11 mouse cellular contexts compared by ENCODE assay signal in genomic region chrX:142684674-142685073, GRCm38 (mm10). TPM values are rescaled to one million over a fixed set of nuclear protein-coding genes. Genes with fewer than 3 reads are reported as not detected.
DNase-seq lines count a peak whose midpoint lies in the region; ATAC-seq and TF ChIP-seq lines count a peak whose summit lies in the region.
"Had no signal": no experiment of that assay in that cellular context is flagged by ENCODE, and none has a peak within 500 bp of the region (broad histone marks: within the 10 kb centered on the region; RNA-seq: fewer than 3 reads in every experiment).

No protein-coding gene starts in this region.

- H3K27me3 ChIP-seq in heart, embryonic 15.5 days, result no peaks in the 10 kb centered on the region; the same call in 1 of the 2 replicates
- H3K27me3 ChIP-seq in midbrain, embryonic 10.5 days (ENCODE audit: low read depth, poor library complexity, severe bottlenecking), result peaks cover 99% of the 10 kb centered on the region
- H3K27me3 ChIP-seq in midbrain, embryonic 16.5 days (ENCODE audit: control insufficient read depth, insufficient read depth, low read depth, low read length), result no peaks in the 10 kb centered on the region
- no peaks in the 10 kb centered on the region for H3K27me3 ChIP-seq in intestine, postnatal 0 days (replicated peaks; ENCODE audit: control insufficient read depth, insufficient read depth, low read length)
- no peaks in the 10 kb centered on the region for H3K27me3 ChIP-seq in stomach, embryonic 14.5 days (ENCODE audit: control insufficient read depth, insufficient read depth, low read length)

- DNase-seq in heart, adult 9 months (ENCODE audit: low spot score in 2 of 2), result no peak
- no peak for DNase-seq in midbrain, embryonic 10.5 days (ENCODE audit: low spot score)
- no peak for DNase-seq in natural killer cell, adult 2 months (ENCODE audit: low spot score in 2 of 2)
- DNase-seq in thymus, postnatal 10 days (ENCODE audit: low spot score in 2 of 2), result no peak
- DNase-seq: gastrocnemius, postnatal 14 days; kidney, postnatal 4 days had no signal

- no peaks in the 10 kb centered on the region for H3K36me3 ChIP-seq in heart, embryonic 15.5 days
- H3K36me3 ChIP-seq in midbrain, embryonic 10.5 days, result no peaks in the 10 kb centered on the region
- H3K36me3 ChIP-seq in midbrain, embryonic 16.5 days (ENCODE audit: control insufficient read depth, insufficient read depth, low read length), result no peaks in the 10 kb centered on the region
- H3K36me3 ChIP-seq in intestine, postnatal 0 days (ENCODE audit: control insufficient read depth, insufficient read depth), result no peaks in the 10 kb centered on the region
- H3K36me3 ChIP-seq in stomach, embryonic 14.5 days (ENCODE audit: control insufficient read depth, insufficient read depth, low read length), result no peaks in the 10 kb centered on the region

- peak overlapping the region; percentile 73 for H3K4me2 ChIP-seq in heart, embryonic 15.5 days
- H3K4me2 ChIP-seq in midbrain, embryonic 16.5 days (ENCODE audit: low read length), result no peak overlapping the region
- peak overlapping the region; percentile 3; the same call in 1 of the 2 replicates for H3K4me2 ChIP-seq in intestine, postnatal 0 days (replicated peaks; ENCODE audit: low read depth)
- H3K4me2 ChIP-seq in stomach, embryonic 14.5 days (replicated peaks; ENCODE audit: low read depth, low read length), result peak overlapping the region; percentile 79

- no peak for TF ChIP-seq CTCF in intestine, postnatal 0 days (IDR thresholded peaks at IDR 0.05; ENCODE audit: low read depth)

- no peak overlapping the region for H3K9ac ChIP-seq in heart, embryonic 15.5 days
- H3K9ac ChIP-seq in midbrain, embryonic 16.5 days (ENCODE audit: low read depth, low read length), result no peak overlapping the region
- H3K9ac ChIP-seq in intestine, postnatal 0 days (ENCODE audit: low read depth, low read length), result no peak overlapping the region
- no peak overlapping the region for H3K9ac ChIP-seq in stomach, embryonic 14.5 days (replicated peaks; ENCODE audit: low read depth, low read length)

- 37% methylated on average over 4 of the region's 4 CpGs for WGBS in heart, embryonic 15.5 days
- WGBS in midbrain, embryonic 10.5 days, result 31% methylated on average over 4 of the region's 4 CpGs
- 33% methylated on average over 4 of the region's 4 CpGs for WGBS in midbrain, embryonic 16.5 days
- WGBS in intestine, postnatal 0 days, result 48% methylated on average over 4 of the region's 4 CpGs
- WGBS in stomach, embryonic 14.5 days, result 37% methylated on average over 4 of the region's 4 CpGs

- peaks cover 24% of the 10 kb centered on the region for H3K4me1 ChIP-seq in heart, embryonic 15.5 days (replicated peaks)
- peaks cover 63% of the 10 kb centered on the region for H3K4me1 ChIP-seq in midbrain, embryonic 10.5 days
- H3K4me1 ChIP-seq in midbrain, embryonic 16.5 days (ENCODE audit: control insufficient read depth, insufficient read depth, low read length), result peaks cover 13% of the 10 kb centered on the region
- no peaks in the 10 kb centered on the region for H3K4me1 ChIP-seq in intestine, postnatal 0 days (replicated peaks; ENCODE audit: control insufficient read depth, insufficient read depth, low read length)
- H3K4me1 ChIP-seq in stomach, embryonic 14.5 days (ENCODE audit: control insufficient read depth, insufficient read depth, low read length), result peaks cover 8% of the 10 kb centered on the region; the same call in 1 of the 2 replicates

- peak overlapping the region; percentile 7; the same call in 1 of the 2 replicates for H3K27ac ChIP-seq in heart, embryonic 15.5 days
- no peak overlapping the region for H3K27ac ChIP-seq in midbrain, embryonic 10.5 days (replicated peaks)
- H3K27ac ChIP-seq in midbrain, embryonic 16.5 days (ENCODE audit: low read length), result no peak overlapping the region
- no peak overlapping the region for H3K27ac ChIP-seq in intestine, postnatal 0 days (ENCODE audit: low read depth, low read length)
- H3K27ac ChIP-seq in stomach, embryonic 14.5 days (ENCODE audit: low read length), result no peak overlapping the region; the same call in 1 of the 2 replicates

- peak overlapping the region; percentile 71 for H3K4me3 ChIP-seq in heart, embryonic 15.5 days
- H3K4me3 ChIP-seq in midbrain, embryonic 10.5 days, result peak overlapping the region; percentile 68; the same call in 1 of the 2 replicates
- no peak overlapping the region for H3K4me3 ChIP-seq in midbrain, embryonic 16.5 days (ENCODE audit: low read depth, low read length)
- H3K4me3 ChIP-seq in intestine, postnatal 0 days (ENCODE audit: low read depth, low read length), result no peak overlapping the region
- H3K4me3 ChIP-seq in stomach, embryonic 14.5 days (ENCODE audit: low read depth, low read length), result peak overlapping the region; percentile 53; the same call in 1 of the 2 replicates

- no peak for ATAC-seq in heart, embryonic 15.5 days (replicated peaks; ENCODE audit: insufficient number of reproducible peaks, insufficient read depth, low FRiP score, low read depth)
- no peak for ATAC-seq in midbrain, embryonic 16.5 days
- ATAC-seq in intestine, postnatal 0 days, result no peak
- no peak for ATAC-seq in stomach, embryonic 14.5 days (ENCODE audit: insufficient number of reproducible peaks, insufficient read depth, low FRiP score, low read depth)
- ATAC-seq: activated CD4-positive, CD25-positive, alpha-beta regulatory T cell, adult 4 months had no signal

- no peaks in the 10 kb centered on the region for H3K9me3 ChIP-seq in heart, embryonic 15.5 days (replicated peaks)
- no peaks in the 10 kb centered on the region for H3K9me3 ChIP-seq in midbrain, embryonic 10.5 days (replicated peaks)
- H3K9me3 ChIP-seq in midbrain, embryonic 16.5 days (replicated peaks; ENCODE audit: control insufficient read depth, low read length, poor library complexity, severe bottlenecking), result no peaks in the 10 kb centered on the region
- H3K9me3 ChIP-seq in intestine, postnatal 0 days (ENCODE audit: control insufficient read depth), result no peaks in the 10 kb centered on the region
- no peaks in the 10 kb centered on the region for H3K9me3 ChIP-seq in stomach, embryonic 14.5 days (ENCODE audit: control insufficient read depth, low read depth, low read length)

RNA-seq across cellular contexts. Expression of gene Tmem164, which starts 3.5 kb away (rescaled TPM):
- 53.4 and 54.8 TPM in 2 replicates for polyA plus RNA-seq in heart, embryonic 15.5 days (2015; fragmentation: Nextera tagmentation; extraction: Ambion mirVana)
- polyA plus RNA-seq in midbrain, embryonic 10.5 days (2016; fragmentation: Nextera tagmentation; extraction: Ambion mirVana), result 53.4 and 54.9 TPM in 2 replicates
- polyA plus RNA-seq in midbrain, embryonic 16.5 days (2015; fragmentation: Nextera tagmentation; extraction: Ambion mirVana), result 21.4 and 22.0 TPM in 2 replicates
- polyA plus RNA-seq in intestine, postnatal 0 days (2015; fragmentation: Nextera tagmentation; extraction: Ambion mirVana), result 14.3 and 15.3 TPM in 2 replicates
- polyA plus RNA-seq in stomach, embryonic 14.5 days (2014; fragmentation: Nextera tagmentation; extraction: Ambion mirVana), result 39.5 and 42.9 TPM in 2 replicates

Comparison
In these comparisons a context has a peak if more than half of its experiments do, and no peak if none do; other contexts are left out.
1. H3K4me3 ChIP-seq: peak in heart, embryonic 15.5 days (single experiment), midbrain, embryonic 10.5 days (single experiment) and stomach, embryonic 14.5 days (single experiment); none in midbrain, embryonic 16.5 days (single experiment) and intestine, postnatal 0 days (single experiment).